Mouse (Mus musculus) liver, embryonic 16.5 days (tissue): Measurements from ENCODE around the gene Zdhhc14. TPM values are rescaled to one million over a fixed set of nuclear protein-coding genes. Genes with fewer than 3 reads are reported as not detected.

Experiments
- ATAC-seq: fragments of 200-750 bp; cut with Nextera tagmentation; 2 replicates; pipeline ENCODE4 v1.8.0; 2017; ENCODE audit warnings: low read depth, mild to moderate bottlenecking, moderate number of reproducible peaks, moderate library complexity
- H3K27ac ChIP-seq: fragments of 300-500 bp; sonication (generic); 2 replicates; pipeline ENCODE4 v1.5.1; 2014; ENCODE audit warnings: mild to moderate bottlenecking, low read length
- H3K27me3 ChIP-seq: fragments of 300-500 bp; sonication (generic); 2 replicates; pipeline ENCODE4 v1.6.1; 2014; ENCODE audit warnings: low read depth, low read length, mixed read lengths; ENCODE audit not compliant: control insufficient read depth, insufficient read depth
- H3K36me3 ChIP-seq: fragments of 300-500 bp; sonication (generic); 2 replicates; pipeline ENCODE4 v1.6.1; 2014; ENCODE audit warnings: mild to moderate bottlenecking; ENCODE audit not compliant: control insufficient read depth, insufficient read depth
- H3K4me1 ChIP-seq: fragments of 300-500 bp; sonication (generic); 2 replicates; pipeline ENCODE4 v1.6.1; 2014; ENCODE audit warnings: low read depth, low read length, mixed read lengths; ENCODE audit not compliant: control insufficient read depth
- H3K4me2 ChIP-seq: fragments of 300-500 bp; sonication (generic); 2 replicates; pipeline ENCODE4 v1.6.1; 2014; ENCODE audit warnings: low read depth, low read length, mixed read lengths
- H3K4me3 ChIP-seq: fragments of 300-500 bp; sonication (generic); 2 replicates; pipeline ENCODE4 v1.5.1; 2014; ENCODE audit warnings: low read depth, mild to moderate bottlenecking, low read length
- H3K9ac ChIP-seq: fragments of 300-500 bp; sonication (generic); 2 replicates; pipeline ENCODE4 v1.6.1; 2014; ENCODE audit warnings: low read depth, low read length
- H3K9me3 ChIP-seq: fragments of 300-500 bp; sonication (generic); replicated peaks from 2 replicates; pipeline ENCODE4 v1.6.1; 2016; ENCODE audit warnings: low read length; ENCODE audit not compliant: control insufficient read depth
- WGBS: fragments of 180-500 bp; shearing (Covaris S2); extraction: QIAGEN DNeasy Blood & Tissue Kit; methylation state at CpG from one replicate; pipeline ENCODE4 v1.1.7; 2014; ENCODE audit not compliant: insufficient replicate concordance; 5-methylcytosine and 5-hydroxymethylcytosine counted together
- polyA plus RNA-seq: library from polyadenylated mRNA; unstranded; fragments of >200 nt; fragmentation: Nextera tagmentation; extraction: Ambion mirVana; gene quantifications from 2 replicates; pipeline ENCODE4 v1.2.1, GENCODE M21; 2015

Gene Zdhhc14
- polyA plus RNA-seq, 1 experiment from 2014 or later = 3.0 TPM

DNA sequence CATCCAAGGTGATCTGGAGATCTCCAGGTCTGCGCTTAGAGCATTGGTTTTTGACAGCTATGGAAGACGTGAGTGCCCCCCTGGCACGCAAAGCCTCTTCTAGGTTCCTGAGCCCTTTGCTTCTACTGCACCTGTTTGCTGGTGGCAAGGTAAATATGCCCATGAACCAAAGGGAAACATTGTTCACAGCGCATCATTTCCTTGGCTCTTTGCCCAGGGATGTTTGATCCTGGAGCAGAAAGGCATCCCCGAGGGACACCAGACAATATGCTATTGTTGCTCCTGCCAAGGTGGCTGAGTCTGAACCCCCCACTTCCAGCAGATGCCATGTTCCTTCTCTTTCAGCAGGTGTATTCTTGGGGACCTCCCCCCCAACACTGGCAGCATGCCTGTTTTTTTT is 61.2 kb downstream of the Zdhhc14 start:
- no peaks in the 10 kb centered on the region for H3K9me3 ChIP-seq
- no peaks in the 10 kb centered on the region for H3K27me3 ChIP-seq
- WGBS = 75% methylated on average over 5 of the region's 5 CpGs
- no peak for ATAC-seq
- no peaks in the 10 kb centered on the region; the same call in none of the 2 replicates for H3K4me1 ChIP-seq
- no peak overlapping the region for H3K4me2 ChIP-seq
- no peak overlapping the region for H3K9ac ChIP-seq
- no peak overlapping the region for H3K27ac ChIP-seq
- no peak overlapping the region for H3K4me3 ChIP-seq
- no peaks in the 10 kb centered on the region for H3K36me3 ChIP-seq

DNA sequence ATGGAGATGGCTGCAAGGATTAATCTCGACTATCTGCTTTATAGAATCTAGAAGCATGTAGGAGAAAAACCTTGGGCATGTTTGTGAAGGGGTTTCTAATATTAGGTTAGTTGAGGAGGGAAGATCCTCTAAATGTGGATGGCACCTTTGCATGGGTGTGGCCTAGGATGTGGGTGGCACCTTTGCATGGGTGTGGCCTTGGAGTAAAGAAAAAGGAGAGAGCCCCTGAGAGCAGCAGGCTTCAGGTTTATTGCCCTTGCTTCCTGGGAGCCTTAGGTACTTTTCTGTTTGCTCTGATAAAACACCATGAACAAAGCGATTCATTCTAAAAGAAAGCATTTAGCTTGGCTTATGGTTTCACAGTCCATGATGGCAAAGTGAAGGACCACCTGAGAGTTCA is 62.2 kb downstream of the Zdhhc14 start:
- ATAC-seq = no peak

DNA sequence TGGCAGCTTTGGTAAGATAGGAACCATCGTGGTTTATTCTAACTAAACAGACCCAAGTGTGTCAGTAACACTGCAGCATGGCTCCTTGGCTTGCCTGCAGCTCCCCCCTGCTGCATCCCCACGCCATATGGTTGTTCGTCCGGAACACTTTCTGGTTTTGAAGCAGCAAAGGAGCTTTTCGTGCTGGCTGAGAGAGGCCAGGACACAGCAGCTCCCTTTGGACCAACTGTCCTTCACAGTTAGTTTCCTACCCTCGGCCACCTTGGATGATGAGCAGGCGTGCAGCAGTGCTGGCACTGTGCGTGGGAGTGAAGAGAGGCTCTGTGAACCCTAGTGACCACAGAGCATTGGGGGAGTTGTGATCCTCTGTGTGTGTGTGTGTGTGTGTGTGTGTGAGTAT is 64.2 kb downstream of the Zdhhc14 start:
- 79% methylated on average over 8 of the region's 8 CpGs for WGBS
- no peak overlapping the region for H3K4me2 ChIP-seq
- H3K4me3 ChIP-seq = no peak overlapping the region
- no peak overlapping the region for H3K9ac ChIP-seq
- no peak for ATAC-seq
- no peaks in the 10 kb centered on the region; the same call in none of the 2 replicates for H3K4me1 ChIP-seq
- no peaks in the 10 kb centered on the region for H3K36me3 ChIP-seq
- no peaks in the 10 kb centered on the region for H3K9me3 ChIP-seq
- no peaks in the 10 kb centered on the region for H3K27me3 ChIP-seq
- no peak overlapping the region for H3K27ac ChIP-seq

More for the DNA sequence above, 62.2 kb downstream of the Zdhhc14 start:
- no peaks in the 10 kb centered on the region for H3K27me3 ChIP-seq
- H3K4me2 ChIP-seq = no peak overlapping the region
- no peaks in the 10 kb centered on the region for H3K36me3 ChIP-seq
- WGBS = 85% methylated on average over 2 of the region's 2 CpGs
- no peaks in the 10 kb centered on the region; the same call in none of the 2 replicates for H3K4me1 ChIP-seq
- H3K4me3 ChIP-seq = no peak overlapping the region
- no peak overlapping the region for H3K27ac ChIP-seq
- no peak overlapping the region for H3K9ac ChIP-seq
- H3K9me3 ChIP-seq = no peaks in the 10 kb centered on the region

DNA sequence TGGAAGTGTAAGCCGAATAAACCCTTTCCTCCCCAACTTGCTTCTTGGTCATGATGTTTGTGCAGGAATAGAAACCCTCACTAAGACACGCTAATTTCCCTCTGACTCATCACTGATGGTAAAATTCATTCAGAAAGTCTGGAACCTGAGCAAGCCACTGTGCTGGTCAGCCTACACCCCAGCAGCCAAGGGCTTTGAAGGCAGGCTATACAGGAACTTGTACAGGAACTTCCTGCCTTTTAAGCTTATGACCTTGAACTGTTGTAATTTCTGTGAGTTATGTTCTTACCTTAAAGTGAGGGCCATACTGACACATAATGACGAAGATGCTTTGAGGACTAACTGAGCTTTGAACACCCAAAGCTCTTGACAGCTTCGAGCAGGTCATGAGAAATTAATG is 67.9 kb downstream of the Zdhhc14 start:
- Histone ChIP-seq H3K27me3 (no peaks in the 10 kb centered on the region), H3K9me3 (no peaks in the 10 kb centered on the region), H3K27ac (no peak overlapping the region), H3K4me3 (no peak overlapping the region), H3K36me3 (no peaks in the 10 kb centered on the region), H3K4me1 (no peaks in the 10 kb centered on the region), H3K4me2 (no peak overlapping the region), H3K9ac (no peak overlapping the region)
- WGBS = 89% methylated on average over 4 of the region's 4 CpGs
- ATAC-seq = no peak

DNA sequence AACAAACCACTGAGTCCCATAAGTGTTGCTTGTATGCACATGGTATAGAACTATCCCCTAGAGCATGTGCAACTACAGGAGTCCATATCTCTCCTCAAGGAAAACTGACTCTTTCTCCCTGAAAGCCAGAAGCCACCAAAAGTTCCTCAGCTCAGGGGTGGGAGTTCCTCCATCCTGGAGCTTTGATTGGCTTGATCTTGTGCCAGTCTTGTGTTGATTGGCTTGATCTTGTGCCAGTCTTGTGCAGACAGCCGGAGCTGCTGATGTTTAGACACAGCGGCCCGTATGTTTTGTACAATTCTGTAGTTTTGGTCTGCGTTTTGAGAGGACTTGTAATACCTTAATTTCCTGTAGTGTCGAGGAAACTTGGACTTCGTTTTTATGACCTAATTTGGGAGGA is 70.8 kb downstream of the Zdhhc14 start:
- WGBS = 85% methylated on average over 6 of the region's 6 CpGs
- no peaks in the 10 kb centered on the region for H3K9me3 ChIP-seq
- H3K27me3 ChIP-seq = no peaks in the 10 kb centered on the region
- ATAC-seq = no peak
- no peak overlapping the region for H3K27ac ChIP-seq
- H3K4me3 ChIP-seq = no peak overlapping the region
- H3K4me1 ChIP-seq = peaks cover 7% of the 10 kb centered on the region
- H3K9ac ChIP-seq = no peak overlapping the region
- no peak overlapping the region for H3K4me2 ChIP-seq
- no peaks in the 10 kb centered on the region for H3K36me3 ChIP-seq

DNA sequence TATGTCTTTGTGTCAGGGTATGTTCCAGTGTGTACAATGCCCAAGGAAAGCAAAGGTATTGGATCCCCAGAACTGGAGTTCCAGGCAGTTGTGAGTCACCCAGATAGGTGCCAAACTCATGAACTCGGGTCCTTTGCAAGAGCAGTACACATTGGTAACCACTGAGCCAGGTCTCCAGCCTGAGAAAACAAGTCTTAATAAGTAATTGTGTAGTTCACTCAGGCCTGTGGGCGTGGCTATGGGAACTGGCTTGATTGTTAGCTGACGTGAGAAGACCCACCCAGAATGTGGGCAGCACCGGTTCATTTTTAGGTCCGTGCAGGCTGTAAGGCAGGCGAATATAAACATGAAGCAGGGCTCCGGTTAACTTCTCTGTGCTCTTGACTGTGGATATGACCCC is 73.6 kb downstream of the Zdhhc14 start:
- Histone ChIP-seq H3K4me2 (no peak overlapping the region), H3K27ac (no peak overlapping the region), H3K36me3 (no peaks in the 10 kb centered on the region), H3K9ac (no peak overlapping the region), H3K4me1 (peaks cover 7% of the 10 kb centered on the region), H3K27me3 (no peaks in the 10 kb centered on the region), H3K4me3 (no peak overlapping the region), H3K9me3 (no peaks in the 10 kb centered on the region)
- 53% methylated on average over 7 of the region's 7 CpGs for WGBS
- ATAC-seq = no peak

DNA sequence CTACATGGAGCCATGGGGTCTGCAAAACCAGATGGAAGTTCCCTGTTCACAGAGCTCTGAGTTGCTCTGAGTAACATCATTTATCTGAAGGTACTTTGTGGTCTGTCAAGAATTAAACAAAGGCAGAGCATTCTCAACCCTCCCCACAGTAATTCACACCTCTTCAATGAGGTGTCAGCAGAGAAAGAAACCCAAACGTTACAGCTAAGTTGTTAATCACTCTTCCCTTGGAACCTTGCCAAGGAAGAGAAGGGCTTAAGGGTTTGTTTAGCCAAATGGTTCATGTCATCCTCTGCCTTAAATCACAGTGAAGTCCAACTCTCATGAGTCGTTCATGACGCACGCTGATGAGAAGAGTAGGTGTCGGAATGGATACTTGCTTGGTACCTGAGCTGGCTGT is 75.6 kb downstream of the Zdhhc14 start:
- Histone ChIP-seq H3K27me3 (no peaks in the 10 kb centered on the region), H3K27ac (no peak overlapping the region), H3K36me3 (no peaks in the 10 kb centered on the region), H3K9ac (no peak overlapping the region), H3K4me3 (no peak overlapping the region), H3K4me1 (peaks cover 7% of the 10 kb centered on the region), H3K9me3 (no peaks in the 10 kb centered on the region), H3K4me2 (no peak overlapping the region)
- 55% methylated on average over 5 of the region's 5 CpGs for WGBS
- ATAC-seq = no peak

DNA sequence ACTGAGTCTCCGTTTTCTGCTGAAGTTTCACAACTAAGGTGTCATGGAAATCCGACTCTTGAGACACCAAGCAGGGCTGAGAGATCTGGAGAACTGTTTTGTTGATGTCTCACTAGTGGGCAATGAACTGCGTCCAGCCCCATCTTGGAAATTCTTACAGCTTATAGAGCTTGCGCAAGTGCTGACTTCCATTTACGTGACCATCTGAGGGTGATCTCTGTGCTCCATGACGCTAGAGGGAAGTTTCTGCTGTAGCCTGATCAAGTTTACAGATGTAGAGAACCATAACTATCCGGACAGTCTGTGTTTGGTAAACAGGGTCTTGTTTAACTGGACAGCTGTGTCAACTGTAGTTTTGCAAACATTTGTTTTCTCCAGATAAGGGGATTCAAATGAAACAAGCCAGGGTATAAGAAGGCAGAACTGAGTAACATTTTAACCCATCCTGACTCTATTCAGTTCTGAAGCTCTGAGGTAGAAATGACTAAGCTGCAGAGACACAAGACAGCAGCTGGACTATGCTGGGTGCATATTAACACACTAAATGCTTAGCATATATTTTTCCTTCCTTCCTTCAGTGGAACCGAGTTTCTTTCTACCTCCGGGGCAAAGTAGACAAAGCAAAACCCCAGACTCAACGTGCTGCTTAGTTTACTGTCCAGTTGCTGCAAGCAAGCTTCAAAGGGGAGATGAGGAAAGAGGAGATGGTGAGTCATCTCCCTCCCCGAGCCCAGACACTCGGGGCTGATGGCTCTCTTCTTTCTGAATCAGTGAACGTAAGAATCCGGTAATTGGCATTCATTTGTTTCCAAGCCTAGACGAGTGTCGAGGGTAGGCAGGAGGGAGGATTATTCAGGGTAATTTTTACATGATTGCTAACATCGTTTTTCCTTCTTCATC is 77.0 kb downstream of the Zdhhc14 start:
- H3K9ac ChIP-seq = no peak overlapping the region
- WGBS = 67% methylated on average over 17 of the region's 17 CpGs
- peak; percentile 68 for ATAC-seq

DNA sequence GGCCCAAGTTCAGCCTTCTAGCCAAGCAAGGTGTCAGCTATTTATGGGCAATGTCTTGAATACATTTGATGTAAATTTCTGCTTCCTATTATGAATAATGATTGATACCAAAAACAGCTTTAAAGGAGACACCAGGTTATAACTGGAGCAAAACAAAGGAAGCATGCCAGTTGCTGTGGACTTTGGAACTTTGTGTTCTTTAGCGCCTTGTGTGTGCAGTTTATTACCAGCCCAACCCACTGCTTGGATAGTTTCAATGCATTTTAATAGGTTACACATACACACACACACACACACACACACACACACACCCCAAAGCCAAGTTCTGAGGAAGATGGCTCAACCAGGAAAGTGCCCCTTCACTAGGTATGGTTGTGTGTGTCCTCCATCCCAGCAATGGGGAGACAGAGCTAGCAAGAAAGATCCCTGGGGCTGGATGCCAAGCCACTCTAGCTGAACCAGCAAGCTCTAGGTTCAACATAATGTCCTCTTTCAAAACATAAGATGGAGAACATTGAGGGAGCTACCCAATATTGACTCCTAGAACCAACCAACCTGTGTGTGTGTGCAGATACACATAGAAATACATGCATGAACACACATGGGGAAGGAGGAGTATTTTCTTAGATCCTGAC is 79.9 kb downstream of the Zdhhc14 start:
- no peaks in the 10 kb centered on the region for H3K27me3 ChIP-seq
- H3K36me3 ChIP-seq = no peaks in the 10 kb centered on the region
- no peak overlapping the region for H3K4me3 ChIP-seq
- no peak overlapping the region for H3K9ac ChIP-seq
- WGBS = 100% methylated on average over 1 of the region's 1 CpGs
- H3K4me2 ChIP-seq = no peak overlapping the region
- no peaks in the 10 kb centered on the region; the same call in 1 of the 2 replicates for H3K4me1 ChIP-seq
- ATAC-seq = no peak
- H3K27ac ChIP-seq = no peak overlapping the region
- no peaks in the 10 kb centered on the region for H3K9me3 ChIP-seq

More for the DNA sequence above, 77.0 kb downstream of the Zdhhc14 start:
- H3K4me2 ChIP-seq = 0 out of 2 replicates have a peak overlapping the region, but pooled peaks have one; percentile 7
- peak overlapping the region; percentile 16; the same call in 1 of the 2 replicates for H3K27ac ChIP-seq
- H3K9me3 ChIP-seq = no peaks in the 10 kb centered on the region
- H3K4me1 ChIP-seq = peaks cover 7% of the 10 kb centered on the region
- no peaks in the 10 kb centered on the region for H3K27me3 ChIP-seq
- no peaks in the 10 kb centered on the region for H3K36me3 ChIP-seq
- no peak overlapping the region for H3K4me3 ChIP-seq
